Mouse (Mus musculus): ENCODE results near the gene Tex38. TPM values are rescaled to one million over a fixed set of nuclear protein-coding genes. Genes with fewer than 3 reads are reported as not detected.
A peak's percentile ranks its signal among the peaks of the same experiment; 100 is the strongest.

The Tex38 gene
- polyA plus RNA-seq (2015; fragmentation: Nextera tagmentation; extraction: Ambion mirVana) = 0.22 and 0.26 TPM in 2 replicates

GRCm38 (mm10) chr4:115780918-115781317 lies at the start of gene Tex38:
Gene Tex38, minus strand, starts transcription at chr4:115781018.
- H3K4me3 ChIP-seq = no peak within 1 kb of the TSS
- no peak within 1 kb of the TSS for H3K9ac ChIP-seq
- peaks cover 13% of the 10 kb centered on the region; the same call in 1 of the 2 replicates for H3K4me1 ChIP-seq
- 78% methylated on average over 3 of the region's 3 CpGs for WGBS
- H3K4me2 ChIP-seq = no peak within 1 kb of the TSS
- no peaks in the 10 kb centered on the region for H3K9me3 ChIP-seq
- H3K27ac ChIP-seq = no peak within 1 kb of the TSS
- peaks cover 16% of the 10 kb centered on the region for H3K36me3 ChIP-seq
- no peak for ATAC-seq (ENCODE audit: insufficient number of reproducible peaks, low FRiP score, low TSS enrichment, low read depth)
- H3K27me3 ChIP-seq = no peaks in the 10 kb centered on the region

GRCm38 (mm10) chr4:115830491-115830890 lies 49.7 kb upstream of the Tex38 start:
- 74% methylated on average over 5 of the region's 5 CpGs for WGBS
- H3K9me3 ChIP-seq = no peaks in the 10 kb centered on the region
- peaks cover 42% of the 10 kb centered on the region for H3K36me3 ChIP-seq
- H3K27ac ChIP-seq = no peak overlapping the region
- H3K9ac ChIP-seq = no peak overlapping the region
- ATAC-seq (ENCODE audit: insufficient number of reproducible peaks, low FRiP score, low TSS enrichment, low read depth) = no peak
- H3K4me3 ChIP-seq = no peak overlapping the region
- peaks cover 16% of the 10 kb centered on the region for H3K4me1 ChIP-seq
- no peaks in the 10 kb centered on the region for H3K27me3 ChIP-seq
- no peak overlapping the region for H3K4me2 ChIP-seq

DNA sequence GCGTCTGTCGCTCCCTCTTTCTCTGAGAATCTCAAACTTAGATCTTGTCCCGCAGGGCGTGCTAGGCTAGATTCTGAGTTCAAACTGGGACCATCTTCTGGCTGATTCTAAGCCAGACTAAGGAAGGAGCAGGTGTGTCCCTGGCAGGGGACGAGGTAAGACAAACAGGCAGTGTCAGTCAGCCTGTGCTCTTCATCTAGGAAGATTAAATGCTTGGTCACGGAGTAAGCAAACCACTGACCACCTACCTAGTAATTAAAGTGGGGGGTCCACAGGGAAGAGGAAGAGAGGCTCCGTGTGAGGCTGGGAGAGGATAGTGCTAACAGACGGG lies 47.7 kb upstream of the Tex38 start:
- H3K9me3 ChIP-seq = no peaks in the 10 kb centered on the region
- H3K4me2 ChIP-seq = peak overlapping the region; percentile 77
- H3K4me1 ChIP-seq = peaks cover 16% of the 10 kb centered on the region
- WGBS = 8% methylated on average over 8 of the region's 8 CpGs
- no peak for ATAC-seq (ENCODE audit: insufficient number of reproducible peaks, low FRiP score, low TSS enrichment, low read depth)
- H3K9ac ChIP-seq = peak overlapping the region; percentile 81; the same call in 1 of the 2 replicates
- H3K27me3 ChIP-seq = no peaks in the 10 kb centered on the region
- peak overlapping the region; percentile 88 for H3K4me3 ChIP-seq
- peaks cover 23% of the 10 kb centered on the region for H3K36me3 ChIP-seq
- H3K27ac ChIP-seq = peak overlapping the region; percentile 35; the same call in 1 of the 2 replicates

GRCm38 (mm10) chr4:115827888-115828571 lies 47.2 kb upstream of the Tex38 start, which contains the start of gene Mob3c:
Gene Mob3c, plus strand, starts transcription at chr4:115828092.
- H3K4me2 ChIP-seq = peak within 1 kb of the TSS; percentile 77
- H3K4me1 ChIP-seq = peaks cover 16% of the 10 kb centered on the region
- peak within 1 kb of the TSS; percentile 88 for H3K4me3 ChIP-seq
- H3K27ac ChIP-seq = peak within 1 kb of the TSS; percentile 85
- no peaks in the 10 kb centered on the region for H3K27me3 ChIP-seq
- peaks cover 19% of the 10 kb centered on the region for H3K36me3 ChIP-seq
- H3K9me3 ChIP-seq = no peaks in the 10 kb centered on the region
- ATAC-seq (ENCODE audit: insufficient number of reproducible peaks, low FRiP score, low TSS enrichment, low read depth) = peak; percentile 82
- H3K9ac ChIP-seq = peak within 1 kb of the TSS; percentile 81
- under 1% methylated on average over 55 of the region's 57 CpGs for WGBS

- WGBS = 4% methylated on average over 4 of the region's 4 CpGs
- no peak for ATAC-seq (ENCODE audit: insufficient number of reproducible peaks, low FRiP score, low TSS enrichment, low read depth)
- H3K27me3 ChIP-seq = no peaks in the 10 kb centered on the region
- peaks cover 16% of the 10 kb centered on the region for H3K4me1 ChIP-seq
- H3K36me3 ChIP-seq = peaks cover 15% of the 10 kb centered on the region
- H3K9me3 ChIP-seq = no peaks in the 10 kb centered on the region
- H3K4me2 ChIP-seq = peak overlapping the region; percentile 77
- peak overlapping the region; percentile 81 for H3K9ac ChIP-seq
- H3K27ac ChIP-seq = peak overlapping the region; percentile 85
- H3K4me3 ChIP-seq = peak overlapping the region; percentile 88
These were observed 46.7 kb upstream of the Tex38 start for GRCm38 (mm10) chr4:115827535-115827887.

- 56% methylated on average over 3 of the region's 3 CpGs for WGBS
- no peak overlapping the region for H3K27ac ChIP-seq
- no peaks in the 10 kb centered on the region for H3K9me3 ChIP-seq
- H3K27me3 ChIP-seq = no peaks in the 10 kb centered on the region
- H3K4me2 ChIP-seq = peak overlapping the region; percentile 77
- peaks cover 16% of the 10 kb centered on the region for H3K4me1 ChIP-seq
- no peak for ATAC-seq (ENCODE audit: insufficient number of reproducible peaks, low FRiP score, low TSS enrichment, low read depth)
- no peak overlapping the region for H3K9ac ChIP-seq
- H3K4me3 ChIP-seq = peak overlapping the region; percentile 88
- H3K36me3 ChIP-seq = peaks cover 11% of the 10 kb centered on the region
These were observed 46.2 kb upstream of the Tex38 start for GRCm38 (mm10) chr4:115827066-115827465.

DNA sequence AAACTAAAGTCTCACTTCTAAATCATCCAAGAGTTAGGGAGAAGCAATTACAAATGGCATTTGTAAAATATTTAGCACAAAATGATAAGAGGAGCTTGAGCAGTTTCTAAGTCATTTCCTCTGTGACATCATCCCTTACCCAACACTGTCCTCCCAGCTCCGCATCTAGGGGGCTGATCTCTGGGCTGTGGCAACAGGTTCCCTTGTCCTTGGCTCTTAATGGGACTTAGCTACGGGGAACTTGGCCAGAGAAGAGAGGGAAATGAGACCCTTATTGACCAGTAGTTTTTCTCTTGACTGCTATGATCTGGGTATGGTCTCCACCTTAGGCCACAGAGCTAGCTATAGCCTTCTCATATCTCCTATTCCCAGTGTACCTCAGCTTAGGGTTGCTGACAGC lies 44.5 kb upstream of the Tex38 start:
- no peak overlapping the region for H3K4me3 ChIP-seq
- WGBS = 70% methylated on average over 2 of the region's 2 CpGs
- no peaks in the 10 kb centered on the region for H3K9me3 ChIP-seq
- H3K27ac ChIP-seq = no peak overlapping the region
- H3K36me3 ChIP-seq = no peaks in the 10 kb centered on the region
- peaks cover 16% of the 10 kb centered on the region for H3K4me1 ChIP-seq
- H3K4me2 ChIP-seq = no peak overlapping the region
- no peaks in the 10 kb centered on the region for H3K27me3 ChIP-seq
- H3K9ac ChIP-seq = no peak overlapping the region
- ATAC-seq (ENCODE audit: insufficient number of reproducible peaks, low FRiP score, low TSS enrichment, low read depth) = no peak

DNA sequence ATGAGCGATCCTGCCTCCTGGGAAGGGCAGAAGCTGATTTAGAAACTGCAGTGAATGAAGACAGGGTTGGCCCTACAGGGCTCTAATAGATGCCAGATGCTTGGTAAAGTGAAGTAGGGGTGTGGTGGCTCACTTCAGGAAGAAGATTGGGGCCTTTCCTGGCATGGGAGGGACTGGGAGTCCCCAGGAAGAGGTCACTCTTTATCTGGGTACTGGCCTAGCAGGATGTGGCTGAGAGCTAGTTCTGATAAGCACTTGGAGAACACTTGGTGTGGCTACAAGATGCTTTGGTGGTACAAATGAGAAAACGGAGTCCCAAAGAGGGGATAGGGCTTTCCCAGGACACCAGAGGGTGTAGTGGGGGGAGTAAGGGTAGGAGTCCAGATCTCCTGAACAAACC lies 43.4 kb upstream of the Tex38 start:
- Histone ChIP-seq H3K4me2 (no peak overlapping the region), H3K9ac (no peak overlapping the region), H3K27me3 (no peaks in the 10 kb centered on the region), H3K4me1 (peaks cover 16% of the 10 kb centered on the region), H3K9me3 (no peaks in the 10 kb centered on the region), H3K4me3 (no peak overlapping the region), H3K36me3 (no peaks in the 10 kb centered on the region), H3K27ac (no peak overlapping the region)
- WGBS = 66% methylated on average over 2 of the region's 2 CpGs
- no peak for ATAC-seq (ENCODE audit: insufficient number of reproducible peaks, low FRiP score, low TSS enrichment, low read depth)

- Histone ChIP-seq H3K27me3 (no peaks in the 10 kb centered on the region), H3K9ac (no peak overlapping the region), H3K36me3 (no peaks in the 10 kb centered on the region), H3K4me1 (peaks cover under 1% of the 10 kb centered on the region; the same call in 1 of the 2 replicates), H3K9me3 (no peaks in the 10 kb centered on the region), H3K4me2 (no peak overlapping the region), H3K4me3 (no peak overlapping the region), H3K27ac (no peak overlapping the region)
- no peak for ATAC-seq (ENCODE audit: insufficient number of reproducible peaks, low FRiP score, low TSS enrichment, low read depth)
- WGBS = 62% methylated on average over 3 of the region's 3 CpGs
These were observed 41.1 kb upstream of the Tex38 start for GRCm38 (mm10) chr4:115821928-115822327.

DNA sequence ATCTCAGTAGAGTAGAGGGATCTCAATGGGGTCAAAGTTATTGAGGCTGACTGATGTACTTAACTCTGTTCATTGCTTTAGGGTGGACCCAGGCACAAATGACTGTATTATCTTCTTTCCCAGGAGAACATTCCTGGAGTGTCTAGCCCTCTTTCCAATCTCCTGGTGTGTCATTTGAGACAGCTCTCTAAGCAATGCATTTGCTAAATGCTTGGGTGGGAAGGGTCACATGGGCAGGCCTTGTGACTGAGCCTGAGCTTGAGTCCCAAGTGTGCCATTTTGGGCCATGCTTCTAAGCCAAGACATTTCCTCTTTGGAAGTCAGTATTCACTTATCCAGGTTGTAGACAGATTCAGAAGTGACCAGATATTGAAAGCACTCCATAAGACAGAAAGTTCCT lies 40.6 kb upstream of the Tex38 start:
- Histone ChIP-seq H3K27me3 (no peaks in the 10 kb centered on the region), H3K4me3 (no peak overlapping the region), H3K4me2 (no peak overlapping the region), H3K9me3 (no peaks in the 10 kb centered on the region), H3K4me1 (no peaks in the 10 kb centered on the region), H3K27ac (no peak overlapping the region), H3K9ac (no peak overlapping the region), H3K36me3 (peaks cover 3% of the 10 kb centered on the region)
- ATAC-seq (ENCODE audit: insufficient number of reproducible peaks, low FRiP score, low TSS enrichment, low read depth) = no peak

DNA sequence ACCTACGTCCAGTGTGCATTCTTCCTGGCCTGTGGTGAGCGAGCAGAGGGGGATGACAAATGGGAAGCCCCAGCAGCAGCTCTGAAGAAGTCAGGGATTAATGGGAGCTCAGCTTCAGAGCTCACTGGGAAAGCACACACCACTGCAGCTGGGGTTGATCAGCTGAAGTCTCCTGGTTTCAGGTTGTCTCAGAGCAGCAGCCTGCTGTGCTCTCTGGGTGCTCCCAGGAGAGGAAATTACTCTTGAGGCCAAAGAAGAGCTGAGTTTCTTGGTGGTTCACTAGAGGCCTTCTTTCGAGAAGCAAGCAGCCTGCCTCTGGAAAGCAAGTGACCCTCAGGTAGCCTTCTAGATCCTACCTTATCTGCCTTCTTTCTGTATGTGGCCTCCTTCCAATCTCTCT lies 40.1 kb upstream of the Tex38 start:
- H3K4me3 ChIP-seq = no peak overlapping the region
- no peak overlapping the region for H3K4me2 ChIP-seq
- H3K9ac ChIP-seq = no peak overlapping the region
- peaks cover 7% of the 10 kb centered on the region for H3K36me3 ChIP-seq
- ATAC-seq (ENCODE audit: insufficient number of reproducible peaks, low FRiP score, low TSS enrichment, low read depth) = no peak
- H3K27me3 ChIP-seq = no peaks in the 10 kb centered on the region
- H3K27ac ChIP-seq = no peak overlapping the region
- no peaks in the 10 kb centered on the region for H3K9me3 ChIP-seq
- 76% methylated on average over 3 of the region's 3 CpGs for WGBS
- H3K4me1 ChIP-seq = no peaks in the 10 kb centered on the region

GRCm38 (mm10) chr4:115820199-115820598 lies 39.4 kb upstream of the Tex38 start:
- Histone ChIP-seq H3K27ac (no peak overlapping the region), H3K9me3 (no peaks in the 10 kb centered on the region), H3K27me3 (no peaks in the 10 kb centered on the region), H3K4me2 (no peak overlapping the region), H3K4me3 (no peak overlapping the region), H3K4me1 (no peaks in the 10 kb centered on the region), H3K36me3 (peaks cover 13% of the 10 kb centered on the region), H3K9ac (no peak overlapping the region)
- no peak for ATAC-seq (ENCODE audit: insufficient number of reproducible peaks, low FRiP score, low TSS enrichment, low read depth)
- WGBS = 67% methylated on average over 3 of the region's 3 CpGs

DNA sequence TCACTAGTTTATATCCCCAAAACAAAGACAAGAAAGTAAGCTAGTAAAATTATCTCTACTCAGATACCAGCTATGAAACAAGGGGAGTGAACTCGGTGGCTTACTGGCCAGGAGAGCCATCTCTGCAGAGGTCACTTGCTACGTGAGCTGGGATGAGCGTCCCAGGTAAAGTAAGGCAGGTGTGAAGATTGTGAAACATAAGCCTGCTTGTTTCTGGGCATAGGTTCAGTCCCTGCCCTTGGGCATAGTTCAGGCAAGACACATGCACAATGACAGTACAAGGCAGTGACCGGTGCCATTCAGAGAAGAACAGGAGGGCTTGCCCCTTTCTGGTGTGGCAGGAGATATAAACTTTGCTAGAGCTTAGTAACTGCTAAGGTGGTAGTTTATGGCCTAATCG lies 34.8 kb upstream of the Tex38 start:
- H3K4me3 ChIP-seq = no peak overlapping the region
- no peaks in the 10 kb centered on the region for H3K4me1 ChIP-seq
- peaks cover 31% of the 10 kb centered on the region for H3K36me3 ChIP-seq
- no peaks in the 10 kb centered on the region for H3K9me3 ChIP-seq
- no peaks in the 10 kb centered on the region for H3K27me3 ChIP-seq
- no peak overlapping the region for H3K27ac ChIP-seq
- no peak for ATAC-seq (ENCODE audit: insufficient number of reproducible peaks, low FRiP score, low TSS enrichment, low read depth)
- WGBS = 90% methylated on average over 5 of the region's 5 CpGs
- H3K4me2 ChIP-seq = no peak overlapping the region
- no peak overlapping the region for H3K9ac ChIP-seq
